In genomic region chr10:91295345-91295744, GRCm38 (mm10) we compare ENCODE assay signal across 20 mouse cellular contexts.
DNase-seq lines count a peak whose midpoint lies in the region; ATAC-seq and TF ChIP-seq lines count a peak whose summit lies in the region.
"Had no signal": no experiment of that assay in that cellular context is flagged by ENCODE, and none has a peak within 500 bp of the region (broad histone marks: within the 10 kb centered on the region; RNA-seq: fewer than 3 reads in every experiment).

No protein-coding gene starts in this region.

- no peak overlapping the region for H3K4me2 ChIP-seq in kidney, postnatal 0 days (ENCODE audit: low read length)
- H3K4me2 ChIP-seq in kidney, embryonic 16.5 days (replicated peaks; ENCODE audit: low read depth, low read length), result no peak overlapping the region
- H3K4me2 ChIP-seq: forebrain, embryonic 15.5 days; heart, embryonic 15.5 days; midbrain, embryonic 11.5 days had no signal

- 86% methylated on average over 8 of the region's 8 CpGs for WGBS in kidney, postnatal 0 days
- WGBS in kidney, embryonic 16.5 days, result 87% methylated on average over 8 of the region's 8 CpGs

- no peaks in the 10 kb centered on the region for H3K27me3 ChIP-seq in kidney, postnatal 0 days (ENCODE audit: insufficient read depth, low read length)
- no peaks in the 10 kb centered on the region for H3K27me3 ChIP-seq in kidney, embryonic 16.5 days (ENCODE audit: insufficient read depth, low read length)
- H3K27me3 ChIP-seq: forebrain, embryonic 15.5 days; heart, embryonic 15.5 days had no signal

- H3K9ac ChIP-seq in kidney, postnatal 0 days (ENCODE audit: low read depth, low read length), result no peak overlapping the region
- H3K9ac ChIP-seq in kidney, embryonic 16.5 days (replicated peaks; ENCODE audit: low read length), result no peak overlapping the region
- H3K9ac ChIP-seq: forebrain, embryonic 15.5 days; heart, embryonic 15.5 days had no signal

- TF ChIP-seq CTCF in kidney, postnatal 0 days (IDR thresholded peaks at IDR 0.05; ENCODE audit: low read depth), result peak; percentile 66

- peak; percentile 12 for DNase-seq in embryo, embryonic 11 days
- no peak for DNase-seq in embryo, embryonic 9.5 days (ENCODE audit: extremely low spot score)
- no peak for DNase-seq in kidney, postnatal 0 days (ENCODE audit: low spot score)
- DNase-seq in 3T3-L1 (ENCODE audit: low read depth, low spot score), result peak; percentile 21
- DNase-seq in NIH3T3 (ENCODE audit: low read depth), result peak; percentile 11
- no peak for DNase-seq in cerebellum, adult 11-12 months
- DNase-seq: adrenal gland, adult 8-10 months; B cell, adult 2 months; cerebellum, adult 2 months; kidney, postnatal 14 days; retina, postnatal 1 day; thymus, postnatal 4 days had no signal

- no peak for ATAC-seq in kidney, postnatal 0 days (replicated peaks; ENCODE audit: low FRiP score, low read depth)
- no peak for ATAC-seq in kidney, embryonic 16.5 days (ENCODE audit: low FRiP score, low TSS enrichment)
- no peak for ATAC-seq in inflammation-experienced regulatory T-cells, adult 6 months
- ATAC-seq: forebrain, embryonic 15.5 days; intestine, embryonic 16.5 days had no signal

- H3K9me3 ChIP-seq in kidney, postnatal 0 days (replicated peaks; ENCODE audit: low read length), result no peaks in the 10 kb centered on the region
- no peaks in the 10 kb centered on the region for H3K9me3 ChIP-seq in kidney, embryonic 16.5 days (ENCODE audit: low read length)
- H3K9me3 ChIP-seq: forebrain, embryonic 15.5 days; heart, embryonic 15.5 days had no signal

- H3K4me3 ChIP-seq in kidney, postnatal 0 days (replicated peaks; ENCODE audit: low read depth, low read length), result no peak overlapping the region
- H3K4me3 ChIP-seq in kidney, embryonic 16.5 days (ENCODE audit: low read length), result no peak overlapping the region
- H3K4me3 ChIP-seq: erythroblast, embryonic 14.5 days; forebrain, embryonic 15.5 days; heart, embryonic 15.5 days had no signal

- H3K4me1 ChIP-seq in kidney, postnatal 0 days (replicated peaks; ENCODE audit: insufficient read depth, low read length), result no peaks in the 10 kb centered on the region
- 0 out of 2 replicates have a peak, but pooled peaks cover 3% of the 10 kb centered on the region for H3K4me1 ChIP-seq in kidney, embryonic 16.5 days (ENCODE audit: insufficient read depth, low read length)
- H3K4me1 ChIP-seq: heart, embryonic 15.5 days had no signal

- no peaks in the 10 kb centered on the region for H3K36me3 ChIP-seq in kidney, postnatal 0 days (ENCODE audit: insufficient read depth, low read length)
- no peaks in the 10 kb centered on the region for H3K36me3 ChIP-seq in kidney, embryonic 16.5 days (ENCODE audit: insufficient read depth, low read length)
- H3K36me3 ChIP-seq: forebrain, embryonic 15.5 days; heart, embryonic 15.5 days had no signal

- H3K27ac ChIP-seq in kidney, postnatal 0 days, result no peak overlapping the region
- H3K27ac ChIP-seq in kidney, embryonic 16.5 days (ENCODE audit: low read length), result no peak overlapping the region
- H3K27ac ChIP-seq: forebrain, embryonic 15.5 days; heart, embryonic 15.5 days; macrophage had no signal

Comparison
In these comparisons a context has a peak if more than half of its experiments do, and no peak if none do; other contexts are left out.
1. DNase-seq: peak in embryo, embryonic 11 days (single experiment), 3T3-L1 (single experiment) and NIH3T3 (single experiment); none in embryo, embryonic 9.5 days (single experiment), kidney, postnatal 0 days (single experiment) and cerebellum, adult 11-12 months (single experiment).